Mouse (Mus musculus): ENCODE results near the gene Arl8a.
"Not testable (repeated sequence)": the region's sequence is repeated elsewhere in the genome, so short reads cannot be mapped to it uniquely, and the experiment has no call there.

The Arl8a gene

GRCm38 (mm10) chr1:135170299-135170698, 23.7 kb downstream of the Arl8a start:
- DNase-seq: no peak

- DNase-seq: no peak
Measured at GRCm38 (mm10) chr1:135171202-135171601, 24.6 kb downstream of the Arl8a start.

- DNase-seq: peak; percentile 92
Measured at GRCm38 (mm10) chr1:135171984-135172383, 25.4 kb downstream of the Arl8a start.

- DNase-seq: no peak
Measured at GRCm38 (mm10) chr1:135173311-135173710, 26.7 kb downstream of the Arl8a start.

- DNase-seq: peak; percentile 54
Measured at GRCm38 (mm10) chr1:135175176-135175575, 28.6 kb downstream of the Arl8a start.

- DNase-seq: peak; percentile 94
Measured at GRCm38 (mm10) chr1:135177724-135178123, 31.1 kb downstream of the Arl8a start.

GRCm38 (mm10) chr1:135178863-135179262, 32.2 kb downstream of the Arl8a start:
- peak; percentile 73 for DNase-seq

GRCm38 (mm10) chr1:135180830-135181229, 34.2 kb downstream of the Arl8a start:
- no peak for DNase-seq

- no peak for DNase-seq
Measured at GRCm38 (mm10) chr1:135181275-135181674, 34.7 kb downstream of the Arl8a start.

GRCm38 (mm10) chr1:135181880-135182623, 35.4 kb downstream of the Arl8a start:
- peak; percentile 85 for DNase-seq

- no peak for DNase-seq
Measured at GRCm38 (mm10) chr1:135182975-135183374, 36.4 kb downstream of the Arl8a start.

- no peak for DNase-seq
Measured at GRCm38 (mm10) chr1:135183448-135183847, 36.8 kb downstream of the Arl8a start.

GRCm38 (mm10) chr1:135183941-135184570, 37.4 kb downstream of the Arl8a start:
- no peak for DNase-seq

- no peak for DNase-seq
Measured at GRCm38 (mm10) chr1:135185936-135186335, 39.3 kb downstream of the Arl8a start.

GRCm38 (mm10) chr1:135186427-135186826, 39.8 kb downstream of the Arl8a start:
- DNase-seq: no peak

GRCm38 (mm10) chr1:135187016-135187415, 40.4 kb downstream of the Arl8a start:
- DNase-seq: not testable (repeated sequence)

GRCm38 (mm10) chr1:135188197-135188596, 41.6 kb downstream of the Arl8a start:
- DNase-seq: no peak

GRCm38 (mm10) chr1:135189186-135189585, 42.6 kb downstream of the Arl8a start:
- no peak for DNase-seq

- not testable (repeated sequence) for DNase-seq
Measured at GRCm38 (mm10) chr1:135194335-135194734, 47.7 kb downstream of the Arl8a start.

- DNase-seq: no peak
Measured at GRCm38 (mm10) chr1:135195907-135196440, 49.4 kb downstream of the Arl8a start.

- no peak for DNase-seq
Measured at GRCm38 (mm10) chr1:135198412-135198811, 51.8 kb downstream of the Arl8a start.

GRCm38 (mm10) chr1:135199014-135199819, 52.6 kb downstream of the Arl8a start:
- peak; percentile 72 for DNase-seq

- DNase-seq: no peak
Measured at GRCm38 (mm10) chr1:135200400-135200799, 53.8 kb downstream of the Arl8a start.
